20 mouse cellular contexts compared by ENCODE assay signal in the genomic region with DNA sequence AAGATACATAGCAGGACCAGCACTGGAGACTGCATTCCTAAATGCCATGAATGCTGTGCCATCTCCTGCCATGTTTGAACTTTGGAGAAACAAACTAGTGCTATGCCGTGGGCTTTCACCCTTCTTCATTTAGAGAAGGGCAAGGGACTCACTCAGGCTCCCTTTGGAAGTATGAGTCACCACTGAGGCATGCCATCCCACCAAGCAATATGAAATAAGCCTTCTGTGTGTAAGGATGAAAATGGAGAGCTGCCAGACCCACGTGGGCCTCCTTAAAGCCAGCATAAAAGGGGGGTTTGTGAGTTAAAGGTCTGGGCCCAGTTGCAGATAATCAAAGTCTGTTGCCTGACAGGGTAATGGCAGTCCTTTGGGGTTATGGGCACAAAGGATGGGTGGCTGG.
A peak's percentile ranks its signal among the peaks of the same experiment; 100 is the strongest.
DNase-seq lines count a peak whose midpoint lies in the region; ATAC-seq and TF ChIP-seq lines count a peak whose summit lies in the region.
"Had no signal": no experiment of that assay in that cellular context is flagged by ENCODE, and none has a peak within 500 bp of the region (broad histone marks: within the 10 kb centered on the region; RNA-seq: fewer than 3 reads in every experiment).

No protein-coding gene starts in this region.

- TF ChIP-seq EP300 in heart, adult 2 months (IDR thresholded peaks at IDR 0.05; ENCODE audit: insufficient read depth, low read depth, low read length) = no peak

- H3K4me3 ChIP-seq in heart, embryonic 12.5 days = no peak overlapping the region
- H3K4me3 ChIP-seq in heart, adult 2 months = no peak overlapping the region
- no peak overlapping the region for H3K4me3 ChIP-seq in lung, embryonic 15.5 days
- H3K4me3 ChIP-seq in limb, embryonic 13.5 days = no peak overlapping the region
- H3K4me3 ChIP-seq: embryonic facial prominence, embryonic 12.5 days; neural tube, embryonic 12.5 days; stomach, embryonic 15.5 days had no signal

- no peak overlapping the region for H3K4me2 ChIP-seq in heart, embryonic 12.5 days
- H3K4me2 ChIP-seq in lung, embryonic 15.5 days = no peak overlapping the region
- no peak overlapping the region; the same call in 1 of the 2 replicates for H3K4me2 ChIP-seq in limb, embryonic 13.5 days (replicated peaks)
- H3K4me2 ChIP-seq: embryonic facial prominence, embryonic 12.5 days; hindbrain, embryonic 14.5 days; neural tube, embryonic 12.5 days; stomach, embryonic 15.5 days had no signal

- peaks cover 17% of the 10 kb centered on the region for H3K4me1 ChIP-seq in heart, embryonic 12.5 days (replicated peaks)
- H3K4me1 ChIP-seq in heart, adult 2 months (ENCODE audit: control insufficient read depth, insufficient read depth, low read length) = no peaks in the 10 kb centered on the region; the same call in 1 of the 2 replicates
- H3K4me1 ChIP-seq in lung, embryonic 15.5 days = peaks cover 18% of the 10 kb centered on the region
- H3K4me1 ChIP-seq in limb, embryonic 13.5 days = peaks cover 35% of the 10 kb centered on the region
- H3K4me1 ChIP-seq: stomach, embryonic 15.5 days had no signal

- H3K27me3 ChIP-seq in heart, embryonic 12.5 days (replicated peaks) = peaks cover 8% of the 10 kb centered on the region; the same call in 1 of the 2 replicates
- no peaks in the 10 kb centered on the region for H3K27me3 ChIP-seq in heart, adult 2 months (ENCODE audit: control insufficient read depth, insufficient read depth, low read length)
- H3K27me3 ChIP-seq in lung, embryonic 15.5 days = no peaks in the 10 kb centered on the region
- H3K27me3 ChIP-seq in limb, embryonic 13.5 days = peaks cover 17% of the 10 kb centered on the region; the same call in 1 of the 2 replicates

- no peak overlapping the region for H3K9ac ChIP-seq in heart, embryonic 12.5 days
- H3K9ac ChIP-seq in heart, adult 2 months (ENCODE audit: low read depth, low read length) = no peak overlapping the region
- H3K9ac ChIP-seq in lung, embryonic 15.5 days = no peak overlapping the region
- no peak overlapping the region for H3K9ac ChIP-seq in limb, embryonic 13.5 days
- H3K9ac ChIP-seq: embryonic facial prominence, embryonic 12.5 days; hindbrain, embryonic 14.5 days; neural tube, embryonic 12.5 days; stomach, embryonic 15.5 days had no signal

- H3K36me3 ChIP-seq in heart, embryonic 12.5 days = no peaks in the 10 kb centered on the region
- H3K36me3 ChIP-seq in heart, adult 2 months (ENCODE audit: control insufficient read depth, insufficient read depth, low read length) = no peaks in the 10 kb centered on the region
- no peaks in the 10 kb centered on the region for H3K36me3 ChIP-seq in lung, embryonic 15.5 days
- H3K36me3 ChIP-seq in limb, embryonic 13.5 days = no peaks in the 10 kb centered on the region
- H3K36me3 ChIP-seq: embryonic facial prominence, embryonic 12.5 days; G1E; neural tube, embryonic 12.5 days; stomach, embryonic 15.5 days had no signal

- peak overlapping the region; percentile 43; the same call in 1 of the 2 replicates for H3K27ac ChIP-seq in heart, embryonic 12.5 days (ENCODE audit: poor library complexity, severe bottlenecking)
- H3K27ac ChIP-seq in heart, adult 2 months = no peak overlapping the region
- H3K27ac ChIP-seq in lung, embryonic 15.5 days = peak overlapping the region; percentile 70
- H3K27ac ChIP-seq in limb, embryonic 13.5 days = peak overlapping the region; percentile 67; the same call in 1 of the 2 replicates
- H3K27ac ChIP-seq: embryonic facial prominence, embryonic 12.5 days; hindbrain, embryonic 14.5 days; neural tube, embryonic 12.5 days; stomach, embryonic 15.5 days had no signal

- TF ChIP-seq CTCF in heart, adult 2 months (IDR thresholded peaks at IDR 0.05) = no peak

- intact Hi-C loops in heart, adult 2 months (cut with DNase I) = no loop called here

- no peaks in the 10 kb centered on the region for H3K79me2 ChIP-seq in heart, adult 2 months (replicated peaks; ENCODE audit: control insufficient read depth, insufficient read depth, low read length)

- 42% methylated on average over 2 of the region's 2 CpGs for WGBS in heart, embryonic 12.5 days
- 40% methylated on average over 2 of the region's 2 CpGs for WGBS in heart, adult 2 months
- WGBS in lung, embryonic 15.5 days = 28% methylated on average over 2 of the region's 2 CpGs
- 35% methylated on average over 2 of the region's 2 CpGs for WGBS in limb, embryonic 13.5 days

- TF ChIP-seq POLR2A in heart, adult 2 months (IDR thresholded peaks at IDR 0.05; ENCODE audit: insufficient read depth, low read depth, low read length) = no peak

- no peak for DNase-seq in heart, adult 2 months
- no peak for DNase-seq in lung, postnatal 14 days
- peak; percentile 58 for DNase-seq in Muller cell, postnatal 12 days (ENCODE audit: inconsistent ontology term)
- no peak for DNase-seq in kidney, adult 11 months
- no peak for DNase-seq in spleen, adult 12 weeks (ENCODE audit: low spot score)
- DNase-seq: cerebellum, postnatal 25 days; kidney, adult 2 months; lung, postnatal 10 days; midbrain, embryonic 14.5 days; right cerebral cortex, postnatal 4 days; thymus, postnatal 4 days had no signal

- H3K9me3 ChIP-seq in heart, embryonic 12.5 days (replicated peaks) = no peaks in the 10 kb centered on the region
- no peaks in the 10 kb centered on the region for H3K9me3 ChIP-seq in lung, embryonic 15.5 days
- no peaks in the 10 kb centered on the region for H3K9me3 ChIP-seq in limb, embryonic 13.5 days
- H3K9me3 ChIP-seq: embryonic facial prominence, embryonic 12.5 days; G1E; neural tube, embryonic 12.5 days; stomach, embryonic 15.5 days had no signal

- no peak for ATAC-seq in heart, embryonic 12.5 days (ENCODE audit: insufficient number of reproducible peaks, low FRiP score)
- ATAC-seq in lung, embryonic 15.5 days (ENCODE audit: borderline replicate concordance, extremely low read depth, low FRiP score, low TSS enrichment) = no peak
- ATAC-seq in limb, embryonic 13.5 days (ENCODE audit: low FRiP score, low read depth) = peak; percentile 19; the same call in 1 of the 2 replicates
- ATAC-seq: activated CD4-positive, CD25-positive, alpha-beta regulatory T cell, adult 4 months had no signal
